Comparison of ENCODE assay signal across 8 mouse cellular contexts in genomic region chr16:10834911-10835587, GRCm38 (mm10). TPM values are rescaled to one million over a fixed set of nuclear protein-coding genes. Genes with fewer than 3 reads are reported as not detected.
A peak's percentile ranks its signal among the peaks of the same experiment; 100 is the strongest.
DNase-seq lines count a peak whose midpoint lies in the region; ATAC-seq and TF ChIP-seq lines count a peak whose summit lies in the region.

Rmi2 (plus strand) TSS chr16:10835059.

- H3K4me1 ChIP-seq in MEL (ENCODE audit: control insufficient read depth in 1 of 2, insufficient read depth in 2 of 2, low read length in 2 of 2), result peaks cover 0 to 8% of the 10 kb centered on the region in 2 experiments; a peak in 2 of 4 replicates
- H3K4me1 ChIP-seq in forebrain, postnatal 0 days (ENCODE audit: insufficient read depth), result no peaks in the 10 kb centered on the region; the same call in 1 of the 2 replicates
- peaks cover 13% of the 10 kb centered on the region for H3K4me1 ChIP-seq in lung, embryonic 14.5 days (ENCODE audit: insufficient read depth)

- WGBS in forebrain, postnatal 0 days, result under 1% methylated on average over 53 of the region's 69 CpGs
- under 1% methylated on average over 67 of the region's 69 CpGs for WGBS in lung, embryonic 14.5 days

- DNase-seq in MEL (ENCODE audit: low read depth, low spot score), result peak; percentile 92
- peak; percentile 91 for DNase-seq in cerebellum, adult 18-20 months
- DNase-seq in forebrain, postnatal 0 days, result peak; percentile 92
- DNase-seq in heart, postnatal 4 days, result peak; percentile 90
- peak; percentile 65 to 72 for DNase-seq in layer of hippocampus, adult 8-10 months (ENCODE audit: low spot score in 2 of 2)
- DNase-seq in lung, embryonic 14.5 days, result peak; percentile 95
- DNase-seq in testis, postnatal 14 days (ENCODE audit: low spot score), result peak; percentile 91

- peaks cover 0 to 5% of the 10 kb centered on the region in 2 experiments; a peak in 2 of 4 replicates for H3K36me3 ChIP-seq in MEL (ENCODE audit: control insufficient read depth in 1 of 2, insufficient read depth in 2 of 2, low read length in 2 of 2)
- no peaks in the 10 kb centered on the region for H3K36me3 ChIP-seq in forebrain, postnatal 0 days (ENCODE audit: insufficient read depth)
- H3K36me3 ChIP-seq in lung, embryonic 14.5 days (ENCODE audit: insufficient read depth), result 0 out of 2 replicates have a peak, but pooled peaks cover 4% of the 10 kb centered on the region

- H3K27me3 ChIP-seq in MEL (ENCODE audit: control insufficient read depth in 1 of 2, insufficient read depth in 2 of 2, low read length in 2 of 2), result no peaks in the 10 kb centered on the region
- H3K27me3 ChIP-seq in forebrain, postnatal 0 days (ENCODE audit: insufficient read depth, low read length), result no peaks in the 10 kb centered on the region
- no peaks in the 10 kb centered on the region for H3K27me3 ChIP-seq in lung, embryonic 14.5 days (ENCODE audit: insufficient read depth, low read length)

- peak within 1 kb of the TSS; percentile 98 for H3K4me2 ChIP-seq in forebrain, postnatal 0 days (ENCODE audit: low read depth)
- peak within 1 kb of the TSS; percentile 90 for H3K4me2 ChIP-seq in lung, embryonic 14.5 days

- H3K79me2 ChIP-seq in MEL (ENCODE audit: control insufficient read depth, insufficient read depth, low read length, poor library complexity), result no peaks in the 10 kb centered on the region; the same call in 1 of the 2 replicates

- TF ChIP-seq POLR2A in MEL (IDR thresholded peaks at IDR 0.05; ENCODE audit: control insufficient read depth in 1 of 2, insufficient read depth in 1 of 2, low read depth in 1 of 2, low read length in 2 of 2, poor library complexity in 1 of 2), result peak; percentile 60 to 61; a peak in 2 of 4 replicates

- no peak for TF ChIP-seq EP300 in MEL (IDR thresholded peaks at IDR 0.05; ENCODE audit: low read depth in 1 of 2, low read length in 2 of 2)

- peak within 1 kb of the TSS; percentile 61 to 70 for H3K4me3 ChIP-seq in MEL (ENCODE audit: control insufficient read depth in 1 of 2, insufficient read depth in 1 of 2, low read depth in 2 of 2, low read length in 2 of 2)
- H3K4me3 ChIP-seq in forebrain, postnatal 0 days (ENCODE audit: low read depth, low read length), result peak within 1 kb of the TSS; percentile 72
- H3K4me3 ChIP-seq in lung, embryonic 14.5 days (ENCODE audit: low read depth, low read length), result peak within 1 kb of the TSS; percentile 80

- H3K27ac ChIP-seq in MEL (ENCODE audit: control insufficient read depth, low read depth, low read length), result peak within 1 kb of the TSS; percentile 62
- no peak within 1 kb of the TSS for H3K27ac ChIP-seq in forebrain, postnatal 0 days (ENCODE audit: low read depth, low read length)
- H3K27ac ChIP-seq in lung, embryonic 14.5 days (ENCODE audit: low read depth), result peak within 1 kb of the TSS; percentile 95

- no peaks in the 10 kb centered on the region for H3K9me3 ChIP-seq in MEL (replicated peaks; ENCODE audit: insufficient read depth, low read length)
- H3K9me3 ChIP-seq in forebrain, postnatal 0 days (ENCODE audit: low read length), result no peaks in the 10 kb centered on the region
- no peaks in the 10 kb centered on the region for H3K9me3 ChIP-seq in lung, embryonic 14.5 days (ENCODE audit: low read depth, low read length)

- peak; percentile 98 for ATAC-seq in forebrain, postnatal 0 days
- ATAC-seq in lung, embryonic 14.5 days (ENCODE audit: insufficient read depth), result peak; percentile 93
- ATAC-seq in neutrophil, adult 5-6 weeks (ENCODE audit: extremely low read depth, insufficient number of reproducible peaks, low FRiP score, poor library complexity, severe bottlenecking), result peak; percentile 82

- no peak for TF ChIP-seq RAD21 in MEL (IDR thresholded peaks at IDR 0.05; ENCODE audit: low read depth, low read length)

- no peak for TF ChIP-seq CTCF in MEL (IDR thresholded peaks at IDR 0.05 in 2 of 3, conservative IDR thresholded peaks at IDR 0.05 in 1 of 3; ENCODE audit: control insufficient read depth in 1 of 3, insufficient read depth in 1 of 3, low read depth in 2 of 3, low read length in 3 of 3, poor library complexity in 1 of 3, severe bottlenecking in 1 of 3)
- TF ChIP-seq CTCF in forebrain, postnatal 0 days (IDR thresholded peaks at IDR 0.05; ENCODE audit: low read depth), result no peak
- no peak for TF ChIP-seq CTCF in lung, embryonic 14.5 days (IDR thresholded peaks at IDR 0.05; ENCODE audit: low read depth)

- peak within 1 kb of the TSS; percentile 89 for H3K9ac ChIP-seq in MEL (ENCODE audit: control insufficient read depth, low read depth, low read length, poor library complexity, severe bottlenecking)
- H3K9ac ChIP-seq in forebrain, postnatal 0 days, result peak within 1 kb of the TSS; percentile 48
- H3K9ac ChIP-seq in lung, embryonic 14.5 days, result peak within 1 kb of the TSS; percentile 83

TF ChIP-seq in MEL, 35 proteins besides CTCF, POLR2A, EP300 and RAD21:
- TF ChIP-seq ZKSCAN1 (IDR thresholded peaks at IDR 0.05; ENCODE audit: low read depth, low read length), result no peak
- peak; percentile 89 for TF ChIP-seq MXI1 (IDR thresholded peaks at IDR 0.05; ENCODE audit: low read depth, low read length)
- TF ChIP-seq MYC (IDR thresholded peaks at IDR 0.05; ENCODE audit: low read depth, low read length), result peak; percentile 16; the same call in 1 of the 2 replicates
- TF ChIP-seq HCFC1 (IDR thresholded peaks at IDR 0.05; ENCODE audit: low read depth, low read length), result peak; percentile 44; the same call in 1 of the 2 replicates
- TF ChIP-seq TAL1 (IDR thresholded peaks at IDR 0.05; ENCODE audit: low read length), result no peak
- no peak for TF ChIP-seq POLR2AphosphoS5 (IDR thresholded peaks at IDR 0.05; ENCODE audit: borderline replicate concordance, low read depth, low read length)
- TF ChIP-seq MAX (IDR thresholded peaks at IDR 0.05; ENCODE audit: low read length), result peak; percentile 77
- peak; percentile 40; the same call in 1 of the 2 replicates for TF ChIP-seq NELFE (IDR thresholded peaks at IDR 0.05; ENCODE audit: low read depth, low read length)
- TF ChIP-seq E2F4 (IDR thresholded peaks at IDR 0.05; ENCODE audit: borderline replicate concordance, low read depth, low read length), result peak; percentile 96; the same call in 1 of the 2 replicates
- TF ChIP-seq ETS1 (IDR thresholded peaks at IDR 0.05; ENCODE audit: low read depth, low read length), result no peak; the same call in 1 of the 2 replicates
- peak; percentile 85 for TF ChIP-seq SIN3A (IDR thresholded peaks at IDR 0.05; ENCODE audit: low read length)
- TF ChIP-seq ZMIZ1 (IDR thresholded peaks at IDR 0.05; ENCODE audit: low read depth, low read length), result no peak
- TF ChIP-seq MEF2A (IDR thresholded peaks at IDR 0.05; ENCODE audit: extremely low read depth, insufficient replicate concordance, low read depth, low read length, poor library complexity, severe bottlenecking), result no peak
- no peak for TF ChIP-seq CHD1 (IDR thresholded peaks at IDR 0.05; ENCODE audit: low read depth, low read length)
- TF ChIP-seq MAZ (IDR thresholded peaks at IDR 0.05; ENCODE audit: low read depth, low read length), result 0 out of 2 replicates have a peak, but pooled peaks have one; percentile 44
- no peak for TF ChIP-seq CHD2 (IDR thresholded peaks at IDR 0.05; ENCODE audit: low read length)
- no peak for TF ChIP-seq TCF12 (IDR thresholded peaks at IDR 0.05; ENCODE audit: low read depth, low read length)
- TF ChIP-seq ZC3H11A (IDR thresholded peaks at IDR 0.05; ENCODE audit: low read depth, low read length), result no peak
- no peak for TF ChIP-seq JUND (IDR thresholded peaks at IDR 0.05; ENCODE audit: low read depth, low read length)
- TF ChIP-seq TBP (IDR thresholded peaks at IDR 0.05; ENCODE audit: low read depth, low read length), result no peak

RNA-seq across cellular contexts. Expression of gene Rmi2, which starts in this region (rescaled TPM):
- 2.6 and 2.8 TPM in 2 replicates for total RNA-seq in MEL (2012; rRNA removed)
- 1 to 10 TPM in 1 of 2 experiments, not detected in 1; 8.0 TPM for polyA plus RNA-seq in MEL (2012; ENCODE audit: insufficient read depth in 1 of 2, insufficient read length in 2 of 2, low read depth in 1 of 2, low replicate concordance in 2 of 2, missing spikeins in 1 of 2)
- total RNA-seq in forebrain, postnatal 0 days (2014; rRNA removed), result 0.69 and 0.76 TPM in 2 replicates
- polyA plus RNA-seq in forebrain, postnatal 0 days (2015; fragmentation: Nextera tagmentation; extraction: Ambion mirVana), result 0.30 and 0.35 TPM in 2 replicates
- total RNA-seq in heart, postnatal 4 days (2021), result 1 to 10 TPM; 5.1 to 5.5 TPM
- under 1 TPM; 0.10 to 0.37 (median 0.25) TPM for total RNA-seq in layer of hippocampus, adult 8-10 months (2022)
- polyA plus RNA-seq in lung, embryonic 14.5 days (2014; fragmentation: Nextera tagmentation; extraction: Ambion mirVana), result 4.3 and 4.8 TPM in 2 replicates
- total RNA-seq in neutrophil, adult 5-6 weeks (2017), result 0.47 and 0.61 TPM in 2 replicates

Comparison
In these comparisons a context has a peak if more than half of its experiments do, and no peak if none do; other contexts are left out.
1. Peak in DNase-seq, ATAC-seq, H3K4me3 ChIP-seq, H3K9ac ChIP-seq and H3K4me2 ChIP-seq in forebrain, postnatal 0 days; RNA of the gene not detected or under 1 TPM.
2. Peak in DNase-seq in layer of hippocampus, adult 8-10 months; RNA of the gene not detected or under 1 TPM.
3. Peak in ATAC-seq in neutrophil, adult 5-6 weeks; RNA of the gene not detected or under 1 TPM.